Mouse (Mus musculus): ENCODE measurements around the gene Lrrc47.
A peak's percentile ranks its signal among the peaks of the same experiment; 100 is the strongest.

- TF ChIP-seq POLR2A (IDR thresholded peaks at IDR 0.05; ENCODE audit: low read depth, low read length) (no peak), CTCF (conservative IDR thresholded peaks at IDR 0.05 in 1 of 2, IDR thresholded peaks at IDR 0.05 in 1 of 2; ENCODE audit: low read depth in 2 of 2, low read length in 2 of 2) (peak; percentile 34 to 62; a peak in 3 of 4 replicates), EP300 (IDR thresholded peaks at IDR 0.05; ENCODE audit: low read length) (no peak), GABPA (IDR thresholded peaks at IDR 0.05; ENCODE audit: insufficient replicate concordance, low read depth, low read length) (no peak), CHD2 (IDR thresholded peaks at IDR 0.05; ENCODE audit: low read length) (no peak), E2F4 (IDR thresholded peaks at IDR 0.05; ENCODE audit: insufficient replicate concordance, low read depth, low read length) (no peak), ZC3H11A (IDR thresholded peaks at IDR 0.05; ENCODE audit: low read depth, low read length) (no peak), ZNF384 (IDR thresholded peaks at IDR 0.05; ENCODE audit: low read depth, low read length) (no peak), USF1 (IDR thresholded peaks at IDR 0.05; ENCODE audit: low read depth, low read length) (no peak), NRF1 (IDR thresholded peaks at IDR 0.05; ENCODE audit: low read depth, low read length) (no peak), MYC (IDR thresholded peaks at IDR 0.05; ENCODE audit: low read depth, low read length) (no peak)
Observed at GRCm38 (mm10) chr4:154028646-154029045, 17.1 kb downstream of the Lrrc47 start.
